In genomic region chr11:62560463-62561016, GRCm38 (mm10) we compare ENCODE assay signal across 8 mouse cellular contexts. TPM values are rescaled to one million over a fixed set of nuclear protein-coding genes. Genes with fewer than 3 reads are reported as not detected.
DNase-seq lines count a peak whose midpoint lies in the region; ATAC-seq and TF ChIP-seq lines count a peak whose summit lies in the region.

No protein-coding gene starts in this region.

- DNase-seq in heart, adult 11 months: peak; percentile 91
- DNase-seq in heart, postnatal 25 days (ENCODE audit: low spot score): no peak
- DNase-seq in ZHBTc4 (ENCODE audit: low read depth, low spot score): peak; percentile 67
- no peak for DNase-seq in forebrain, postnatal 0 days
- DNase-seq in neural tube, embryonic 10.5 days (ENCODE audit: extremely low spot score, low spot score): peak; percentile 35
- no peak for DNase-seq in layer of hippocampus, postnatal 14 days (ENCODE audit: low spot score in 2 of 2)
- DNase-seq in urinary bladder, adult 18-20 months (ENCODE audit: low spot score in 2 of 2): no peak

- H3K4me3 ChIP-seq in forebrain, postnatal 0 days (ENCODE audit: low read depth, low read length): peak overlapping the region; percentile 24
- peak overlapping the region; percentile 31 for H3K4me3 ChIP-seq in limb, embryonic 12.5 days (replicated peaks)

- H3K9ac ChIP-seq in forebrain, postnatal 0 days: no peak overlapping the region
- 0 out of 2 replicates have a peak overlapping the region, but pooled peaks have one; percentile 42 for H3K9ac ChIP-seq in limb, embryonic 12.5 days (replicated peaks)

- 35% methylated on average over 43 of the region's 43 CpGs for WGBS in forebrain, postnatal 0 days
- WGBS in limb, embryonic 12.5 days: 33% methylated on average over 43 of the region's 43 CpGs

- intact Hi-C loops in heart, postnatal 25 days (cut with DNase I): no loop called here

- no peak for ATAC-seq in forebrain, postnatal 0 days
- ATAC-seq in limb, embryonic 12.5 days (ENCODE audit: insufficient number of reproducible peaks, insufficient read depth, low FRiP score, low TSS enrichment, low read depth): no peak

- H3K9me3 ChIP-seq in forebrain, postnatal 0 days (ENCODE audit: low read length): no peaks in the 10 kb centered on the region
- no peaks in the 10 kb centered on the region for H3K9me3 ChIP-seq in limb, embryonic 12.5 days

- no peaks in the 10 kb centered on the region for H3K36me3 ChIP-seq in forebrain, postnatal 0 days (ENCODE audit: insufficient read depth)
- peaks cover 7% of the 10 kb centered on the region; the same call in 1 of the 2 replicates for H3K36me3 ChIP-seq in limb, embryonic 12.5 days

- H3K27me3 ChIP-seq in forebrain, postnatal 0 days (ENCODE audit: insufficient read depth, low read length): no peaks in the 10 kb centered on the region
- no peaks in the 10 kb centered on the region for H3K27me3 ChIP-seq in limb, embryonic 12.5 days

- TF ChIP-seq CTCF in forebrain, postnatal 0 days (IDR thresholded peaks at IDR 0.05; ENCODE audit: low read depth): no peak

- H3K4me2 ChIP-seq in forebrain, postnatal 0 days (ENCODE audit: low read depth): peak overlapping the region; percentile 45
- peak overlapping the region; percentile 61 for H3K4me2 ChIP-seq in limb, embryonic 12.5 days

- H3K4me1 ChIP-seq in forebrain, postnatal 0 days (ENCODE audit: insufficient read depth): no peaks in the 10 kb centered on the region
- H3K4me1 ChIP-seq in limb, embryonic 12.5 days (replicated peaks): 0 out of 2 replicates have a peak, but pooled peaks cover 6% of the 10 kb centered on the region

- H3K27ac ChIP-seq in forebrain, postnatal 0 days (ENCODE audit: low read depth, low read length): no peak overlapping the region
- H3K27ac ChIP-seq in limb, embryonic 12.5 days: no peak overlapping the region

RNA-seq across cellular contexts. Expression of gene Ubb, which starts 9.6 kb away (rescaled TPM):
- total RNA-seq in heart, postnatal 25 days (2021): 100 to 1,000 TPM; 561 to 624 TPM
- 1,115 and 1,190 TPM in 2 replicates for total RNA-seq in forebrain, postnatal 0 days (2014; rRNA removed)
- polyA plus RNA-seq in forebrain, postnatal 0 days (2015; fragmentation: Nextera tagmentation; extraction: Ambion mirVana): 4,663 and 5,112 TPM in 2 replicates
- 3,589 and 3,648 TPM in 2 replicates for polyA plus RNA-seq in limb, embryonic 12.5 days (2016; fragmentation: Nextera tagmentation; extraction: Ambion mirVana)
- total RNA-seq in layer of hippocampus, postnatal 14 days (2021): 1,000 to 10,000 TPM; 1,675 to 1,723 TPM

RNA-seq across cellular contexts. Expression of gene Trpv2, which starts 13.7 kb away (rescaled TPM):
- 1 to 10 TPM; 2.4 to 3.3 TPM for total RNA-seq in heart, postnatal 25 days (2021)
- total RNA-seq in forebrain, postnatal 0 days (2014; rRNA removed): 38.1 and 46.6 TPM in 2 replicates
- 21.6 and 26.2 TPM in 2 replicates for polyA plus RNA-seq in forebrain, postnatal 0 days (2015; fragmentation: Nextera tagmentation; extraction: Ambion mirVana)
- polyA plus RNA-seq in limb, embryonic 12.5 days (2016; fragmentation: Nextera tagmentation; extraction: Ambion mirVana): 0.88 and 1.2 TPM in 2 replicates
- 10 to 100 TPM; 18.4 to 21.5 TPM for total RNA-seq in layer of hippocampus, postnatal 14 days (2021)

RNA-seq across cellular contexts. Expression of gene Cenpv, which starts 21.5 kb away (rescaled TPM):
- total RNA-seq in heart, postnatal 25 days (2021): 10 to 100 TPM; 22.5 to 26.4 TPM
- total RNA-seq in forebrain, postnatal 0 days (2014; rRNA removed): 79.0 and 112 TPM in 2 replicates
- 50.8 and 68.0 TPM in 2 replicates for polyA plus RNA-seq in forebrain, postnatal 0 days (2015; fragmentation: Nextera tagmentation; extraction: Ambion mirVana)
- polyA plus RNA-seq in limb, embryonic 12.5 days (2016; fragmentation: Nextera tagmentation; extraction: Ambion mirVana): 44.5 and 47.9 TPM in 2 replicates
- total RNA-seq in layer of hippocampus, postnatal 14 days (2021): 10 to 100 TPM; 37.4 to 38.5 TPM

Comparison
In these comparisons a context has a peak if more than half of its experiments do, and no peak if none do; other contexts are left out.
1. DNase-seq: peak in heart, adult 11 months (single experiment), ZHBTc4 (single experiment) and neural tube, embryonic 10.5 days (single experiment); none in heart, postnatal 25 days (single experiment), forebrain, postnatal 0 days (single experiment), layer of hippocampus, postnatal 14 days (0 of 2) and urinary bladder, adult 18-20 months (0 of 2).